Mouse (Mus musculus): ENCODE data around the gene Col4a1. TPM values are rescaled to one million over a fixed set of nuclear protein-coding genes. Genes with fewer than 3 reads are reported as not detected.

Gene Col4a1
- 100 to 1,000 TPM; 741 to 775 TPM for total RNA-seq (2021)
- long read RNA-seq, experiment 1, full-length matches to known transcripts, result 874 of 1,554 reads
- long read RNA-seq, experiment 1, partial matches to known transcripts, result 613 of 1,554 reads
- long read RNA-seq, experiment 1, other reads (novel, unspliced or antisense), result 67 of 1,554 reads
- long read RNA-seq, experiment 2, full-length matches to known transcripts, result 672 of 1,245 reads
- long read RNA-seq, experiment 2, partial matches to known transcripts, result 510 of 1,245 reads
- long read RNA-seq, experiment 2, other reads (novel, unspliced or antisense), result 63 of 1,245 reads

DNA sequence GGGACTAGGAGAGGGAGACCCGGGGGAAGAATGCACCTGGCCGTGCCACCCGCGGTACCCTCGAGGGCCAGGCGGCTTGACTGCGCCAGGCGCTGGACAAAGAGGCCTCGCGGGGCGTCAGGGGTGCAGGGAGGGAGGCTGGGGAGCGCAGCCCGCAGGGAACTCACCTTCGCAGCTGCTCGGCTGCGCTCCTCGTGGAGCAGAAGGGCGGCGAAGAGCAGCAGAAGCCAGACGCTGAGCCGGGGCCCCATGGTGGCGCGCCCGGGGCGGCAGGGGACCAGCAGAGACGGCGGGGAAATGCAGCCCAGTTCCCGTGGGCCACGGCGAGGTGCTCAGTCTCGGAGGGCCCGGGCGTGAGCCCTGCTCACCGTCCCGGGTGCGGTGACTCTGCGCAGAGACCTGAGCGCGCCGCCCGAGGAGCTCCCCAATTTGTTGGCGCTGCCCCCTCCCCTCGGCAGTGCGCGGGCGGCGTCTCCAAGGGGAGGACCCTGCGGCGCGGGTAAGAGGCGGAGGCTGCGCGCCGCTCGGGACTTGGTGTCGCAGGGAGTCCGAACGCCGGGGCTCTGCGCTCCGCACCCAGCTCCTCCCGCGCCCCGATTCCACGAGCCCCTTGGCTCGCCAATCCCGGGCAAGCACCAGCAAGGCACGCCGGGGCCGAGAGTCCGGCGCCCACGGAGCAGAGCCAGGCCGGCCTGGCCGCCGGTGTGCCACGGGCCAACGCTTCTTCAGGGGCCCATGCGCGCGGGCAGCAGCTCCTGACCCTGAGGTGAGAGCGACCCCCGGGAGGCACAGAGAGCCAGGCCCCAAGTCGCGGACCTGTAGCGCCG lies at the start of gene Col4a1, which contains the start of gene Col4a2:
Gene Col4a1 (minus strand): TSS at position 478 of the 827 bp plus-strand sequence.
Gene Col4a2 (plus strand): TSS at position 457 of the 827 bp plus-strand sequence.
- peak; percentile 77 for DNase-seq

DNA sequence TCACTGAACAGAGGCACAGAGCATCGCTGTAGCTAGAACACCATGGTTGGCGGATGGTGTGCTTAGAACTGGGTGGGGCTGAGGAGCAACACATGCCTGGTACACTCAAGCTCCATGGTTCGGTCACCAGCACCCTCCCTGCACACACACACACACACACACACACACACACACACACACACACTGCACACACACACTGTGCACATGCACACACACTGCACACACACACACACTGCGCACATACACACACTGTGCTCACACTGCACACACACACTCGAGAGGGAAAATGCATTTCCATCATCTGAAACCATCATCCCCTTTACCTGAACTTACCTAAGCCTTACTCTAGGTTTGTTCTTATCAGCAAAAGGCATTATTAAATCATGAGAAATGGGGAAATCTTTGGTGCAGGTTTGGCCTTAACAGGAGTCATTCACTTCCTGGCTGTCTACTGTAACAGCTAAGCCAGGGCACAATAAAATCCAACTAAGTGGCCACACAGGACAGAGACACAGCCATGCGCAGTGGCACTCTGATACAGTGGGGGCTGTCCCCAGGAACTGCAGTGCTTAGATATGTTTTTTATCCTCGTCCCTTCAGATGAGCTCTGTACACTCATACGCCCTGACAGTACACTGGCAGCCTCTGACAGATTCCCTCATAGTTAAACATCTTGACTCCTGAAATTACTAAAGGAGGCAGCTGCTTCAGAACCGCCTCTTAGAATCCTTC lies 49.1 kb upstream of the Col4a1 start:
- DNase-seq, result no peak

DNA sequence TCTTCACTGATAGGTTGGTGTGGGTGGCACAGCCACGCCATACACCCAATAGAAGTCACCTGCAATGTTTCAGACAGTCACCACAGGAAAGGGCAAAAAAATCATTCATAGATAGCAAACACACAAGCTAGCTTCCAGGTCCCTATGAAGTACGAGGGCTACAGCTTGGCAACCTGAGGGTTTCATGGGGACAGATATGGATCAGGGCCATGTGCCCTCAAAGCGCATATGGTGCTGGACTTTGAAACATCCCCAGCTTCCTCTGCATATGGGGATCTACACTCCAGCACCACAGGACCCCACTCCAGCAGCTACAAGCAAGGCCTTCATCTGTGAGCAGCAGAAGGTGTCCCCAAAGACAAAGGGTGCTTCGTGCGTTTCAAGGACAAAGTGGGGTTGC lies 47.2 kb upstream of the Col4a1 start:
- DNase-seq, result no peak

DNA sequence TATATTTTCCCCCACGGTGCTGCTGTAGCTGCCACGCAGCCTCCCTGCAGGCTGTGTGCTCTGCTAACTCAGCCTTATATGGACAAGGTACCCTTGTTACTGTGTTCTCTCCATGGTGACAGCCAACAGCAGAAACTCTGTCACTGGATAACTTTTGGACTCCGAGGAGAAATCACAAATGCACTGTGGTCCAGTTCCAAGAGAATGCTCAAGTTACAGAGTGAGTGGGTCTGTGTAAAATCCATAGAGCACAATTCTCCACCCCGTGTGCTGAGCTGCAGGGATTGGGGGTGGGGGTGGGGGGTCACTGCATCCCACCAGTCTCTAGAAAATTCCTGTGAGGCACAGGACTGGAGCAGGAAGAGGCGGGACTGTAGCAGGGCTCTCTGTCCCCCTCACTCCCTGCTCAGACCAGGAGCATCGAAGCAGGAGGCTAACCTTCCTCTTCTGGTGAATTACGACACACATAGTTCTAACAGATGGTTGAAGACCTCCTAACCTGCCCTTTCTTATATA lies 45.4 kb upstream of the Col4a1 start:
- no peak for DNase-seq

DNA sequence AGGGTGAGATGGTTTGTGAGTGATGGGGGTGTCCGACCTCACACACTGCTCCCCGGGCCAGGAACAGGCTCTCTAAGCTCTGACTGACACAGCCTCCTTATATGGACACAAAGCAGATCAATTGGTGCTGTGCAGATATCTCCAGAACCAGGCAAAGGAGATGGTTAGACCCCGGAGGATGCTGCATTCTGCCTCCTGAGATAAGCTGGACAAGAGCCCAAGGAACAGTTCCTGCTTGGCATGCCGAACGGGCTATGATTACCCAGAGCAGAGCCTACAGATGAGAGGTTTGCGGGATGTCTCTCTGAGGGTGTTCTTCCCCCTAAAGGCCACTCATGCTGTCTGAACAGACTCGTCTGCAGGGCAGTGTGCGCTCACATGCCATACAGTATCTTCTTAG lies 44.1 kb upstream of the Col4a1 start:
- DNase-seq, result no peak

DNA sequence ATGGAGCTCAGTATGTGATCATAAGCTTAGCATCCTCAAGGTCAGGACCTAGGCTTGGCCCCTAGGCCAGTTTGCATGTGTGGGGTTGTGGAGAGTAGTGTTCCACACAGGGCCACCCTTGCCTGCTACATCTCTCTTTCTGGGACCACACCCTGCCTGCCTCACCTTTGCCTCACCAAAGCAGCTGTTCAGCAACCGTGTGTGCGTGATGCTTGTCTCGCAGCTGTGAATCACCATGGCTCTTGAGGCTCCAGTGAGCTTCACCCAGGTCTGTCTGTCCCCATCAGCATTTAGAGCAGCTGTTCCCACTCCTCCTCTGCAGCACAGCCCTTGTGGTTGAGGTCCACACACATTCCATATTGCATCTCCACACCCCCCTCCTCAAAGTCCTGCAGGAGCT lies 43.3 kb upstream of the Col4a1 start:
- DNase-seq, result no peak

DNA sequence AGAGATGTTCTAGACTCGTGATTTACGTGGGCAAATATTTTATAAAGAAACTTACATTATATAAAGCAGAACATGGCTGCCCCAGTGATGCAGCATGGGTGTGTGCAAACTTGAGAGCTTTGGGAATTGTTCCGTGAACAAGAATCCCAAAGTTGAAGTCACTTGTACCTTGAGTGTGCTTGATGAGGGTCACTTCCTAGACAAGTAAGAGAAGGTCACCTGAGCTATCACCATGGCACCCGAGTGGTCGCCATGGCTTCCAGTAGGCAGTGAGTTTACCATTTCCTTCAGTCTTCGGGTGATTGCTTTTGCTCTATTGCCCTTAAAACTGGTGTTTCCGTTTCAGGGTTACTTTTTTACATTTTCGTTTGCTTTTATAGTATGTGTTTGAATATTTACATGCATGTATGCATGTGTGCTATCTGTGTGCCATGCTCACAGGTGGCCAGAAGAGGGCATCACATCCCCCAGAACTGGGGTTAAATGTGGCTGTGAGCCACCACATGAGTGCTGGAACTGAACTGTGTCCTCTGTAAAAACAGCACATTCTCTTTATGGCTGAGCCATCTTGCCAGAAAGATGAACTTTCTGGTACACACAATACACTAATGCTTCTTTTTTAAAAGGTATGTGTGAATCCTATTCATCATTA lies 42.3 kb upstream of the Col4a1 start:
- no peak for DNase-seq

DNA sequence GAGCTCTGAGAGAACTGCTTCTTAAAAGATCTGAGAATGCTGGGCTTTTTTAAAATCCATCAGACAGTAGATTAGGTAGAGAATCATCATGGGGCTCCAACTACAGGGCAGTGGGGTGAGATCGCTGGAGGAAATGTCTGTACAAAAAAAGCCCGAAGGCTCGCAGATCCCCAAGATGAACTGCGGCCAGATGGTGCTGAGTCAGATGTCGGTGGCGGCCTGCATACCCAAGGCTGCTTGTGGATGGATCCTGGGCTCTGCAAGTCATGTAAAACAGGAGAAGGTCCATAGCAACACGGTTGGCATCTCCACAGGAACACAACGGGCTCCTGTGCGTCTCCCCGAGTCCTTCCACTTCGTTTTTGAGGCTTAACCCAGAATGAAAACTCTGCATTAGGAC lies 39.9 kb upstream of the Col4a1 start:
- no peak for DNase-seq

DNA sequence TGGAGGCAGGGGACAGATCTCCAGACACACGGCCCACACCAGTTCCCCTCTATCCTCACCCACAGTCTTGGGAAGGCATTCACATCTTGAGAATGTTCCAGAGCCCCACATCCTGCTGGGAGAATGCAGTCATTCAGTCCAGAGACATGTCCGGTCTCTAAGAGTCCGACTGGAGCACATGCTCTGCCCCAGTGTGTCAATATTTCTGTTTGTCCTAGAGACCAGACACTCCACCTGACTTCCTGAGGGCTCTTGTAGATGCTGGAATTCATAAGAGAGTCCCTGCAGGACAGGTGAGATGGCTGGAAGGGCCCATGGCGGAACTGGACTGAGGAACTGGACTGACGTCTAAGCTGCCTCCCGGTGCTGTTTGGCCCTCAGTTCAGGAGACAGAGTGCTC lies 38.7 kb upstream of the Col4a1 start:
- no peak for DNase-seq

DNA sequence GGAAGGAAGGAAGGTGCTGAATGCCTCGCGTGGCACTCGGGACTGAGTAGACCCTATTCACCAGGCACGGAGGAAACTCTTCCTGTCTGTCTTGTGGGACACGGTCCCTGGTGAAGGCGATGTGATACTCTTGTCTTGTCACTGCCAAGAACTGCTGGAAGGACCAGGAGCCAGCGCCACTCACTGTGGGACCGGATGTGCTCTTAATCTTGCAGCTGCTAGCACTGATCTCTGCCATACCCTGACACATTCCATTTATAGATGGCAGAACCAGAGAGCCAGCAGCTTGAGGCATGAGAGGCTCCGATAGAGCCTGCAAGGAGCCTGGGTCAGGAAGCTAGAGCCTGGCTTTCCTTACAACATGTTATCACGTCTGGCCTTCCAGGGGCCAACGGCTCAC lies 36.0 kb upstream of the Col4a1 start:
- DNase-seq, result peak; percentile 39

DNA sequence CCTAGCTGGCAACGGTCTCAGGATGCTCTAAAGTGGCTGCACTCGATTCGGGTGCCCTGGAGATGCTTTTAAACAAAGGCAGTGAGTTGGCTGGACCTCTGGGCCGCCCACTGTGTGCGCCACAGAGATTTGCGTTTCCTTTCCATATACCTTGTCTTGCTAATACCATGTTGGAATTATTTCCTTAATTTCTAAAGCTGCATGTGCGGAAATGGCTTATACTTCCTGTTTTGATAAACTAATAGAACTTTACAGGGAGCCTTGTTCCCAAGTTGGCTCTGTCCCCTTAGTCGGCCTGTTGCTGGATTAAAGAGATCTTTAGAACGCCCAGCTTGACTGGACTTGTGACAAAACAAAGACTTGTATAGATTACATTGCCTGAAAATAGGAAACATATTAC lies 35.1 kb upstream of the Col4a1 start:
- no peak for DNase-seq

DNA sequence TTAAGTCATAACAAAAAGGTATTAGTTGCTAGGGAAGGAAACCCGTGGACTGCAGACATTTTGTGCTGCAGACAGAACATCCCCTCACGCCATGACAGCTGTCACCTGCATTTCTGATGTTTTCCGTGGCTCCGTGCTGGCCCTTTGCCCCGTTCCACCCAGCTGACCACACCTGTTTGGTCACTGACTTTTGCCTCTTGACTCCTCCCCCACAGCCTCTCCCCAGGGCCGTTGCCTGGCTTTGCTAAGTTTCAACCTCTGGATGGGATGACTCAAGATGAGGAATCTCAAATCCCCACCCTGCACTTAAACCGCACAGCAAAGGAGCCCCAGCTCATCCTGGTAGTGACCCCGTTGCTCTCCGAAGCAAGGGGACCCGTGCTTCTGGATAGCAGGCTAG lies 33.6 kb upstream of the Col4a1 start:
- DNase-seq, result no peak

DNA sequence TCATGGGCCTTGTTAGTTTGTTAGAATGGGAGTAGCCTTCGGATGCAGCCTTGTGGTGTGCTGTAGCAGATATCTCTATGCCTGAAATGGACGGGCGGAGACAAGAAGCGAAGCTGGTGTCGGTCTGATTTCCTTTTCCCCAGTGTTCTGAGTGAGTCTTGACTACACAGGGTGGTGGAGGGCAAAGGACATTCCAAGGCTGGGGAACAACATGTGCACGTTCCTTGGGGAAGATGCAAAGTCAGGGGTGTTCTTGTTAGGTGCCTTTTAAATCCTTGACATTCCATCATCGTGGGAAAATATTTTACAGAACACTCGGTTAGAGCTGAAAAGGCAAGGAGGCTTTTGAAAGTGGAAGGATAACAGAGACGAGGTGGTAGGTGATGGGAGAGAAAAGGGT lies 31.8 kb upstream of the Col4a1 start:
- no peak for DNase-seq

DNA sequence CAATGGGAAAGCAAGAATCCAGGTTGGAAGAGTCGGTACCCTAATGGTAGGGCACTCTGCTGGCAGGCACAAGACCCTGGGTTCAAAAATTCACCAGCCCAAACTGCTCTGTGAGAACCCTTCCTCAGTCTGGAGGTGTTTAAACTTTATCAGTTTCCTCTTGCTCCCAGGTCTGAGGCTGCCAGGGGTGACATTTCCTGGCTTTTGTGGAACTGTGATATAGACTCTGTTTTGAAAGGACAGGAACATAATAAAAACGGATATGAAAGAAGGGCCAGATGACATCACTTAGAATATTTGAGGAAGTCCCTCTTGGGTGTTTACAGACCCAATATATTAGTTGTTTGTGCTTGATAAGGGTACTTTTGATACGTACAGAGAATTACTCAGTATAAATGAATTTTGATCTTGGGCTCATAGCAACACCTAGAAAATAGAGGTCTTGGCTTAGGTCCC lies 28.5 kb upstream of the Col4a1 start:
- DNase-seq, result no peak

DNA sequence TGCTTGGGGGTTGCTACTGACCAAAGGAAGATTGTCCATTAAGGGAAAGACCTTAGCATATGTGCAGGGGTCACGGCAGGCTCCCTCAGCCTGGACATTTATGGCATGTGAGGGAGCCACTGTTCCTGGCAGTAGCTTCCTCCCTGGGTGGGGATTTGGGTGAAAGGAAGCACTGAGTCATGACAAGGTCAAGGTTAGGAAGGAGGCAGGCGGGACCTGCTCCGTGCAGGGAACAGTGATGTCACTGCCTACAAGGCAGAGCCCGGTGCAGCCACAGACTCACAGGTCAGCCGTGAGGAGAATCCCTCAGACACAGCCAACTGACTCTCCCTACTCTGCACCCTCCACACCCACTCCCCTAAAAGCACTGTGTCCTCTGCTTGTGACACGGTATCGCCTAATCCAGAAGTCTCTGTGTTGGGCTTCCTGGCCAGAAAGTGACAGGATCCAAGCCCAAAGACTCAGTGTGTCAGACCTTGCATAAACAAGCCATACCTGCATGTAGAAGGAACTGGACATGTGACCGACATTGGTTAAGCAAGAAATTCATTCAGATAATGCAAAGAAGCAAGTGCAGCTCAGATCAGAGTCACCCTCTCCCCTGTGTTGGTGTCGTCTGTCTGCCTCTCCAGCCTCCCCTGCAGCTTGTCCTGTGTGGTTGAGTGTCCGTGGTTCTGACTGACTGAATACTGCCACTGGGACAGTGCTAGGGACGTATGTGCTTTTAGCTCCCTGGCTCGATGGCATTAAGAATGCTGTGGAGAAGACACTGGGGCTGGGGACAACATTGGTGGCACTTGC lies 27.9 kb upstream of the Col4a1 start:
- no peak for DNase-seq

DNA sequence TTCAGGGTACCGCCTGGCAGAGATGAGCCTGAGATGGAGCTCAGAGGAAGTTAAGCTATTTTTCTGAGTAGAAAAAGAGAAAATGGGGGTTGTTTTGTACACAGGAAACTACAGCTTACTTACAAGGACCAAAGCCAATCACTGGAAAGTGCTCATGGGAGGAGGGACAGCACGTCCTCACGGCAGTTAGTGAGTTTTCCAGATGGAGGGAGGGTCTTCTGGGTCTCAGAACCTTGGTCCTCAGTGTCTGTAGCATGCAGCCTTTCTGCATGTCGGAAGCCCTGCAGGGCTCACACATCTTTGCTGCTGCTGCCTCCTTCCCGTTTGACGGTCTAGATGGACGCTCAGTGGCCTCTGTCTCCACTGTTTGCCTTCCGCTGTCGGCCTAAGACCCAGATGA lies 25.9 kb upstream of the Col4a1 start:
- no peak for DNase-seq

DNA sequence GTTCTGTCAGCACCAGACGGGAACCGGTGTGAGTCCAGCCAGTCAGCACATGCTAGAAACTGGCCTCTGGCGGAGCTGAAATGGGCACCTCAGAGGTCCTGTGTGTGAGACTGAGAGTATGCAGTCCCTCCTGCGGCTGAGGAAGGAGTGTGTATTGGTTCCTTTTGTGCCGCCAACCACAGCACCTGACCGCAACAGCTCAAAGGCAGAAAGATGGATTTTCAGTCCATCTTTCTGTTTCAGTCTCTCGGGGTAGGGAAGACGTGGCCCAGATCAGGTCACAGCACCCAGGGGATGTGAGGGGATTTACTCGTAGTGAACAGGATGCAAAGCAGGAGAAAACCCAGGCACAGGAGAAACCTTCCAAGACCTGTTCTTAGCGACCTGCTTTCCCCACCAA lies 25.0 kb upstream of the Col4a1 start:
- DNase-seq, result no peak

DNA sequence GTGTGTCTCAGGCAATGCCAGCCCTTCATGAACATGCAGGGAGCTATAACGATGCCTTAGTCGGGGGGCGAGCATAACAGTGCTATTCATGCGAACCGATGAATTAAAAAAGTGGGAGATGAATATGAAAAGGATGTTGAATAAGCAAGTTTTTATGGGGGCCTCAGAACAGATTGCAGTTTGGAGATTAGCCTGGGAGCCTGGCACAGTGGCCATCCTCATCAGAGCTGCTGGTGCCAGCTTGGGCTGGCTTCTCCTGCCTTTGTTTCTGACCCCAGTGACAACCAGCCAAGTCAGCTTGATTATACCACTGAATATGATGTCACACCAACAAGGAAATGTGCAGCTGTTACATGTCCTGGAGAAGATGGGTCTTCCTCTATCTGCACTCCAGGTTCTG lies 23.7 kb upstream of the Col4a1 start:
- DNase-seq, result no peak

DNA sequence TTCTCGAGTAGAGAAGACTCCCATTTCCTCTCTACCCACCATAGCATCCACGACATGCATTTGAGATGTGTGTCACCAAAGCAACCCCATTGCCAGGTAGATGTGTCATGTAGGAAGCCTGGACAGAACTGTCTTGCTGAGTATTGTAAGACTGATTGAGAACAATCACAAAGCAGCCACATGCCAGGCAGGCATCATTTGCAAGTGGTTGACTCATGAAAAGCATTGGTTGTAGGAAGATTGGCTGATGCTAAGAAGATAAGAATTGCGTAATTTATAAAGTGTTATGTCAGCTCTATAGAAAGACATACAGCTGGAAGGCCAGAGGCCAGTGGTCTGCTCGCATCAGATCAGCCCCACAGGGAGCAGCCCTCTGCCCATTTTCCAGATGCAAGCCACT lies 22.6 kb upstream of the Col4a1 start:
- DNase-seq, result no peak

DNA sequence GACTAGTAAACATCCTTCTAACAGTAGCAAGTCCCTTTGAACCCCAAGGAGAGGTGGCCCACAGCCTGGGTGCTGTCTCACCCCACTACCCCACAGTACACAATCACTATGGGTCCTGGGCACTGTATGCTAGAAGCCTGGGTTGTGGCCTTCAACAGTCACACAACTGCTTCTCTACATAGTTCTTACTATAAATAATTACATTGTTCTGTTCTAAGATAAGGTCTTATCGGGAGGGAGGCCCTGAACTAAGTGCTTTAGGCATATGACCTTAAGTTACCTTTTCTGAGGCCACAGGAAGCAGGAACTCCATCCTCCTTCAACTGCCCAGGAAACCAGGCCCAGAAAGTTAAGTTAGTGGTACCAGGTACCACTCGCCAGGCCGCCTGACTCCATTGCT lies 21.9 kb upstream of the Col4a1 start:
- DNase-seq, result no peak

DNA sequence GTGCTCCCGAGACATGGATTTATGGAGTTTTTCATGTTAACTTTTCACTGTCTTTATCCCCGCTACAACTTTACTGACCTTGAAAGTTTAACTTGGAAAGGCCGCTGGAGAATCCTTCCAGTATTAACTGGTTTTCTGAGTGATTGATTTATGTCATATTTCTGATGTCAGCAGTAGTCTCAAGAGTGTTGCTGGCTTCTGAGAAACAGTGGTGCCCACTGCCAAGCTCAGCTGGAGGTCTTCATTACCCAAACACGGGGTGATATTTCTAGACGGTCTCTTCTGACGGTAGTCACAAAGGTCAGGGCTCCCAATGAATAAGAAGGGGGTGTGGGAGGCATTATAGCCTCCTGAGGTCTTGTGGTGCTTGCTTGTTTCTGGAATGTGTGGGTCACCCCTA lies 21.1 kb upstream of the Col4a1 start:
- no peak for DNase-seq
